Mouse (Mus musculus) ES-Bruce4 (cell line): ENCODE measurements around the gene 2410004B18Rik.

Source experiments
- EP300 ChIP-seq: IDR thresholded peaks from 2 replicates; pipeline ENCODE4 v1.6.1; 2011; ENCODE audit warnings: low read depth, low read length; ENCODE audit not compliant: insufficient read depth
- POLR2A ChIP-seq: IDR thresholded peaks from one replicate; pipeline ENCODE4 v1.8.1; 2011; ENCODE audit warnings: low read length; ENCODE audit not compliant: insufficient read depth

DNA sequence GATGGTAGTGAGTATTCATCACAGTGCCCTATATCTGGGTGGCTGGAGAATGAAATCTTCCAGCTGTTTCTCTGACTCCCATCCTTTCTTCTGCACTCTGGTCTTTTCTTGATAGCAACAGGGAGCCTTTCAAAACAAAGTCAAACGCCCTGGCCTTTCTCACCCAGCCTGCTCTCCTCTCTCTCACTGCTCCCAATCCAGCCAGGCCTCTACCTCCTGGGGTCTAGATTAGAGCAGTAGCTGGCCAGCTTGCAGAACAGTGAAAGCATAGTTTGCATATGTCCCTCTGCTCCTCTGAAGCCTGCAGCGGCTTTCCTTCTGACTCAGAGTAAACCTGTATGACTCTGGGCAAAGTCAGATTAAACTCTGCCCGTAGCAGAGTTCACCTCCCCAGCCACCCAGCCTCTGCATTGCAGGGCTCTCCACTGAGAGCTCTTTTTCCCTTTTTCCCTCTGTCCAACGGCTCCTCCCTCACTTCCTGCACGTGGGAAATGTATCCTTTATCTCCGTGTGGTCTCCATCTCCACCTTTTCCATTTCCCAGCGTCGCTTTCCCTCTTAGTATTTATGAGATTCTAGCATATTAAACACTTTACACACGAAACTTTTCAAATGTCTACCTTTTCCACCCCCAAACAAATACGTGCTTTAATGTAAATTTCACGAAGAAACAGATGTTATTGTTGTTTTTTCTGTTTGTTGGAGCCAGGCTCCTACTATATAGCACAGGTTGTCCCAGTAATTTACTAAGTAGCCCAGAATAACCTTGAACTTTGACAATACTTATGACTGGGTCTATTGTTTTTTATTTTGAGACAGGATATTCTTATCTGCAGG is 15.6 kb upstream of the 2410004B18Rik start, which contains the start of gene Bcl10:
- TF ChIP-seq POLR2A (no peak), EP300 (no peak)
